Mouse (Mus musculus): ENCODE data around the gene Doc2b. TPM values are rescaled to one million over a fixed set of nuclear protein-coding genes. Genes with fewer than 3 reads are reported as not detected.

Gene Doc2b
- polyA plus RNA-seq, 1 experiment from 2014 or later: 0.23 TPM

- no peak overlapping the region for H3K4me3 ChIP-seq (ENCODE audit: low read depth, low read length)
Measured at GRCm38 (mm10) chr11:75830386-75830785, 34.5 kb upstream of the Doc2b start.

GRCm38 (mm10) chr11:75827414-75827813 lies 31.6 kb upstream of the Doc2b start:
- Histone ChIP-seq H3K27me3 (ENCODE audit: control insufficient read depth, insufficient read depth, low read length) (no peaks in the 10 kb centered on the region), H3K4me2 (ENCODE audit: low read depth) (no peak overlapping the region), H3K9me3 (ENCODE audit: control insufficient read depth, low read length) (no peaks in the 10 kb centered on the region), H3K4me3 (ENCODE audit: low read depth, low read length) (no peak overlapping the region), H3K36me3 (ENCODE audit: control insufficient read depth, insufficient read depth, low read length) (no peaks in the 10 kb centered on the region), H3K9ac (ENCODE audit: low read length) (no peak overlapping the region), H3K4me1 (ENCODE audit: control insufficient read depth, insufficient read depth, low read length) (no peaks in the 10 kb centered on the region), H3K27ac (ENCODE audit: low read depth, low read length) (no peak overlapping the region)
- ATAC-seq (ENCODE audit: insufficient read depth, low FRiP score, low TSS enrichment) (no peak), DNase-seq (ENCODE audit: low spot score) (no peak)
- 84% methylated on average over 8 of the region's 8 CpGs for WGBS

More at GRCm38 (mm10) chr11:75830386-75830785, 34.5 kb upstream of the Doc2b start:
- Histone ChIP-seq H3K36me3 (ENCODE audit: control insufficient read depth, insufficient read depth, low read length) (no peaks in the 10 kb centered on the region), H3K4me2 (ENCODE audit: low read depth) (no peak overlapping the region), H3K27me3 (ENCODE audit: control insufficient read depth, insufficient read depth, low read length) (no peaks in the 10 kb centered on the region), H3K27ac (ENCODE audit: low read depth, low read length) (no peak overlapping the region), H3K9me3 (ENCODE audit: control insufficient read depth, low read length) (no peaks in the 10 kb centered on the region), H3K4me1 (ENCODE audit: control insufficient read depth, insufficient read depth, low read length) (no peaks in the 10 kb centered on the region), H3K9ac (ENCODE audit: low read length) (no peak overlapping the region)
- DNase-seq (ENCODE audit: low spot score) (no peak), ATAC-seq (ENCODE audit: insufficient read depth, low FRiP score, low TSS enrichment) (no peak)
- WGBS: 91% methylated on average over 3 of the region's 3 CpGs

- 57% methylated on average over 7 of the region's 7 CpGs for WGBS
- H3K9me3 ChIP-seq (ENCODE audit: control insufficient read depth, low read length): no peaks in the 10 kb centered on the region
- no peak overlapping the region for H3K9ac ChIP-seq (ENCODE audit: low read length)
- ATAC-seq (ENCODE audit: insufficient read depth, low FRiP score, low TSS enrichment) (no peak), DNase-seq (ENCODE audit: low spot score) (no peak)
- H3K4me3 ChIP-seq (ENCODE audit: low read depth, low read length): no peak overlapping the region
- no peaks in the 10 kb centered on the region for H3K27me3 ChIP-seq (ENCODE audit: control insufficient read depth, insufficient read depth, low read length)
- no peak overlapping the region for H3K4me2 ChIP-seq (ENCODE audit: low read depth)
- no peaks in the 10 kb centered on the region for H3K36me3 ChIP-seq (ENCODE audit: control insufficient read depth, insufficient read depth, low read length)
- no peak overlapping the region for H3K27ac ChIP-seq (ENCODE audit: low read depth, low read length)
- no peaks in the 10 kb centered on the region for H3K4me1 ChIP-seq (ENCODE audit: control insufficient read depth, insufficient read depth, low read length)
Measured at GRCm38 (mm10) chr11:75823506-75823905, 27.7 kb upstream of the Doc2b start.

GRCm38 (mm10) chr11:75813085-75813484 lies 17.2 kb upstream of the Doc2b start:
- Histone ChIP-seq H3K9ac (ENCODE audit: low read length) (no peak overlapping the region), H3K4me3 (ENCODE audit: low read depth, low read length) (no peak overlapping the region), H3K27ac (ENCODE audit: low read depth, low read length) (no peak overlapping the region), H3K4me1 (ENCODE audit: control insufficient read depth, insufficient read depth, low read length) (no peaks in the 10 kb centered on the region), H3K4me2 (ENCODE audit: low read depth) (no peak overlapping the region), H3K27me3 (ENCODE audit: control insufficient read depth, insufficient read depth, low read length) (no peaks in the 10 kb centered on the region), H3K9me3 (ENCODE audit: control insufficient read depth, low read length) (no peaks in the 10 kb centered on the region), H3K36me3 (ENCODE audit: control insufficient read depth, insufficient read depth, low read length) (no peaks in the 10 kb centered on the region)
- DNase-seq (ENCODE audit: low spot score) (no peak), ATAC-seq (ENCODE audit: insufficient read depth, low FRiP score, low TSS enrichment) (no peak)
- WGBS: 53% methylated on average over 10 of the region's 10 CpGs

- ATAC-seq (ENCODE audit: insufficient read depth, low FRiP score, low TSS enrichment) (no peak), DNase-seq (ENCODE audit: low spot score) (no peak)
- Histone ChIP-seq H3K27ac (ENCODE audit: low read depth, low read length) (no peak overlapping the region), H3K4me1 (ENCODE audit: control insufficient read depth, insufficient read depth, low read length) (no peaks in the 10 kb centered on the region), H3K9me3 (ENCODE audit: control insufficient read depth, low read length) (no peaks in the 10 kb centered on the region), H3K4me3 (ENCODE audit: low read depth, low read length) (no peak overlapping the region), H3K9ac (ENCODE audit: low read length) (no peak overlapping the region), H3K4me2 (ENCODE audit: low read depth) (no peak overlapping the region), H3K27me3 (ENCODE audit: control insufficient read depth, insufficient read depth, low read length) (no peaks in the 10 kb centered on the region), H3K36me3 (ENCODE audit: control insufficient read depth, insufficient read depth, low read length) (no peaks in the 10 kb centered on the region)
- WGBS: 67% methylated on average over 3 of the region's 3 CpGs
Measured at GRCm38 (mm10) chr11:75811900-75812299, 16.1 kb upstream of the Doc2b start.

- H3K9me3 ChIP-seq (ENCODE audit: control insufficient read depth, low read length): no peaks in the 10 kb centered on the region
- H3K4me1 ChIP-seq (ENCODE audit: control insufficient read depth, insufficient read depth, low read length): no peaks in the 10 kb centered on the region
- H3K36me3 ChIP-seq (ENCODE audit: control insufficient read depth, insufficient read depth, low read length): no peaks in the 10 kb centered on the region
- H3K4me2 ChIP-seq (ENCODE audit: low read depth): no peak overlapping the region
- WGBS: 95% methylated on average over 3 of the region's 3 CpGs
- no peak for DNase-seq (ENCODE audit: low spot score)
- H3K4me3 ChIP-seq (ENCODE audit: low read depth, low read length): no peak overlapping the region
- no peak overlapping the region for H3K27ac ChIP-seq (ENCODE audit: low read depth, low read length)
- ATAC-seq (ENCODE audit: insufficient read depth, low FRiP score, low TSS enrichment): no peak
- no peak overlapping the region for H3K9ac ChIP-seq (ENCODE audit: low read length)
- H3K27me3 ChIP-seq (ENCODE audit: control insufficient read depth, insufficient read depth, low read length): no peaks in the 10 kb centered on the region
Measured at GRCm38 (mm10) chr11:75810526-75810925, 14.7 kb upstream of the Doc2b start.

- Histone ChIP-seq H3K4me2 (ENCODE audit: low read depth) (no peak overlapping the region), H3K27ac (ENCODE audit: low read depth, low read length) (no peak overlapping the region), H3K9ac (ENCODE audit: low read length) (no peak overlapping the region), H3K27me3 (ENCODE audit: control insufficient read depth, insufficient read depth, low read length) (no peaks in the 10 kb centered on the region), H3K9me3 (ENCODE audit: control insufficient read depth, low read length) (no peaks in the 10 kb centered on the region), H3K36me3 (ENCODE audit: control insufficient read depth, insufficient read depth, low read length) (no peaks in the 10 kb centered on the region), H3K4me1 (ENCODE audit: control insufficient read depth, insufficient read depth, low read length) (no peaks in the 10 kb centered on the region), H3K4me3 (ENCODE audit: low read depth, low read length) (no peak overlapping the region)
- 27% methylated on average over 5 of the region's 5 CpGs for WGBS
- no peak for DNase-seq (ENCODE audit: low spot score)
- ATAC-seq (ENCODE audit: insufficient read depth, low FRiP score, low TSS enrichment): no peak
Measured at GRCm38 (mm10) chr11:75807486-75807885, 11.6 kb upstream of the Doc2b start.

GRCm38 (mm10) chr11:75801771-75802550 lies 6.1 kb upstream of the Doc2b start:
- no peaks in the 10 kb centered on the region for H3K36me3 ChIP-seq (ENCODE audit: control insufficient read depth, insufficient read depth, low read length)
- peaks cover 3% of the 10 kb centered on the region for H3K27me3 ChIP-seq (ENCODE audit: control insufficient read depth, insufficient read depth, low read length)
- no peaks in the 10 kb centered on the region for H3K9me3 ChIP-seq (ENCODE audit: control insufficient read depth, low read length)
- no peak overlapping the region for H3K4me2 ChIP-seq (ENCODE audit: low read depth)
- H3K27ac ChIP-seq (ENCODE audit: low read depth, low read length): no peak overlapping the region
- H3K9ac ChIP-seq (ENCODE audit: low read length): no peak overlapping the region
- WGBS: 82% methylated on average over 7 of the region's 7 CpGs
- H3K4me1 ChIP-seq (ENCODE audit: control insufficient read depth, insufficient read depth, low read length): peaks cover 3% of the 10 kb centered on the region; the same call in 1 of the 2 replicates
- H3K4me3 ChIP-seq (ENCODE audit: low read depth, low read length): no peak overlapping the region
- ATAC-seq (ENCODE audit: insufficient read depth, low FRiP score, low TSS enrichment) (no peak), DNase-seq (ENCODE audit: low spot score) (no peak)

GRCm38 (mm10) chr11:75801369-75801768 lies 5.5 kb upstream of the Doc2b start:
- no peaks in the 10 kb centered on the region for H3K9me3 ChIP-seq (ENCODE audit: control insufficient read depth, low read length)
- no peak overlapping the region for H3K4me2 ChIP-seq (ENCODE audit: low read depth)
- 84% methylated on average over 4 of the region's 4 CpGs for WGBS
- H3K27ac ChIP-seq (ENCODE audit: low read depth, low read length): no peak overlapping the region
- no peak overlapping the region for H3K4me3 ChIP-seq (ENCODE audit: low read depth, low read length)
- no peak overlapping the region for H3K9ac ChIP-seq (ENCODE audit: low read length)
- DNase-seq (ENCODE audit: low spot score) (no peak), ATAC-seq (ENCODE audit: insufficient read depth, low FRiP score, low TSS enrichment) (no peak)
- peaks cover 9% of the 10 kb centered on the region for H3K27me3 ChIP-seq (ENCODE audit: control insufficient read depth, insufficient read depth, low read length)
- peaks cover 3% of the 10 kb centered on the region; the same call in 1 of the 2 replicates for H3K4me1 ChIP-seq (ENCODE audit: control insufficient read depth, insufficient read depth, low read length)
- H3K36me3 ChIP-seq (ENCODE audit: control insufficient read depth, insufficient read depth, low read length): no peaks in the 10 kb centered on the region
